Mouse (Mus musculus) ES-E14 (cell line): Measurements from ENCODE around the gene Ktn1. TPM values are rescaled to one million over a fixed set of nuclear protein-coding genes. Genes with fewer than 3 reads are reported as not detected.

ENCODE experiments used
- DNase-seq: peaks from one replicate; pipeline ENCODE4 v3.0.0-alpha.2; 2013; ENCODE audit warnings: low read depth, low spot score
- H3K27ac ChIP-seq: 2 replicates; pipeline ENCODE4 v1.5.1; 2012; ENCODE audit warnings: low read depth, mild to moderate bottlenecking, low read length, moderate library complexity, mixed read lengths; ENCODE audit not compliant: poor library complexity, insufficient read depth, severe bottlenecking
- H3K36me3 ChIP-seq: 2 replicates; pipeline ENCODE4 v1.6.1; 2012; ENCODE audit warnings: mild to moderate bottlenecking, low read length, moderate library complexity, mixed read lengths; ENCODE audit not compliant: control insufficient read depth, poor library complexity, insufficient read depth, severe bottlenecking
- H3K4me1 ChIP-seq, 2 experiments: fragments of 150-350 bp in 1 of 2; sonication (generic) in 1 of 2; 2 replicates each; pipeline ENCODE4 v1.6.1; 2012; ENCODE audit warnings: low read length in 2 of 2, mild to moderate bottlenecking in 1 of 2, mixed read lengths in 1 of 2; ENCODE audit not compliant: control insufficient read depth in 2 of 2, insufficient read depth in 2 of 2, poor library complexity in 1 of 2
- H3K4me3 ChIP-seq, 2 experiments: fragments of 150-350 bp in 1 of 2; sonication (generic) in 1 of 2; 2 replicates each; pipeline ENCODE4 v1.5.1; 2012; ENCODE audit warnings: low read length in 2 of 2, low read depth in 1 of 2, mild to moderate bottlenecking in 1 of 2, mixed read lengths in 1 of 2; ENCODE audit not compliant: insufficient read depth in 1 of 2, poor library complexity in 1 of 2, severe bottlenecking in 1 of 2
- H3K9ac ChIP-seq: 2 replicates; pipeline ENCODE4 v1.6.1; 2012; ENCODE audit warnings: low read depth, mild to moderate bottlenecking, low read length, mixed read lengths; ENCODE audit not compliant: poor library complexity, insufficient read depth, severe bottlenecking
- H3K9me3 ChIP-seq: fragments of 150-350 bp; sonication (generic); 2 replicates; pipeline ENCODE4 v1.6.1; 2012; ENCODE audit warnings: low read depth, mild to moderate bottlenecking, low read length; ENCODE audit not compliant: control insufficient read depth, insufficient read depth
- CHD2 ChIP-seq: IDR thresholded peaks from 2 replicates; pipeline ENCODE4 v1.6.1; 2014; ENCODE audit warnings: mild to moderate bottlenecking, low read depth, low read length, inconsistent platforms
- HCFC1 ChIP-seq: IDR thresholded peaks from 2 replicates; pipeline ENCODE4 v1.6.1; 2012; ENCODE audit warnings: low read length, inconsistent platforms, borderline replicate concordance; ENCODE audit not compliant: insufficient read depth
- MAFK ChIP-seq: IDR thresholded peaks from 2 replicates; pipeline ENCODE4 v1.6.1; 2014; ENCODE audit warnings: mild to moderate bottlenecking, low read depth, low read length, inconsistent platforms; ENCODE audit not compliant: insufficient read depth
- ZC3H11A ChIP-seq: IDR thresholded peaks from 2 replicates; pipeline ENCODE4 v1.6.1; 2012; ENCODE audit warnings: low read depth, mild to moderate bottlenecking, inconsistent platforms, low read length, borderline replicate concordance
- ZNF384 ChIP-seq: IDR thresholded peaks from 2 replicates; pipeline ENCODE4 v1.6.1; 2012; ENCODE audit warnings: low read depth, low read length, inconsistent platforms
- in situ Hi-C, 2 experiments: fragments of 600-800 bp; cut with MboI; formaldehyde crosslinking; loops; one replicate each; pipeline ENCODE4 v1.15.1; 2025; ENCODE audit warnings: low sequenced_read_pairs in 2 of 2, inconsistent platforms in 1 of 2; ENCODE audit not compliant: unreplicated experiment in 2 of 2
- total RNA-seq: library from RNA; depleted of rRNA; stranded (reverse); fragments of 300-350 nt; gene quantifications from 2 replicates; pipeline ENCODE4 v1.2.3, GENCODE M21; 2012

Ktn1 gene
- total RNA-seq, 1 experiment: 87.6 TPM

- TF ChIP-seq CHD2 (no peak), ZC3H11A (no peak), MAFK (no peak), ZNF384 (no peak), HCFC1 (no peak)
- in situ Hi-C loops: loop anchor here in 1 of 2 experiments (25.0 kb wide), 1 partner anchor 97 kb away; no protein-coding TSS in a partner anchor
- Histone ChIP-seq H3K4me1 (0 out of 4 replicates have a peak, but pooled peaks cover 0 to 2% of the 10 kb centered on the region in 2 experiments), H3K27ac (no peak overlapping the region), H3K4me3 (no peak overlapping the region), H3K9me3 (no peaks in the 10 kb centered on the region), H3K9ac (no peak overlapping the region), H3K36me3 (peaks cover 8% of the 10 kb centered on the region)
- DNase-seq: no peak
These were observed 17.0 kb downstream of the Ktn1 start for GRCm38 (mm10) chr14:47665061-47665778.

GRCm38 (mm10) chr14:47668096-47668495 is 19.8 kb downstream of the Ktn1 start:
- in situ Hi-C loops: loop anchor here in 1 of 2 experiments (25.0 kb wide), 1 partner anchor 94 kb away; no protein-coding TSS in a partner anchor
- no peaks in the 10 kb centered on the region for H3K9me3 ChIP-seq
- H3K4me1 ChIP-seq: 0 out of 4 replicates have a peak, but pooled peaks cover 0 to 2% of the 10 kb centered on the region in 2 experiments
- H3K36me3 ChIP-seq: peaks cover 9% of the 10 kb centered on the region
- H3K4me3 ChIP-seq: no peak overlapping the region
- H3K9ac ChIP-seq: no peak overlapping the region
- TF ChIP-seq ZC3H11A (no peak), HCFC1 (no peak), MAFK (no peak), ZNF384 (no peak), CHD2 (no peak)
- H3K27ac ChIP-seq: no peak overlapping the region
- DNase-seq: no peak

GRCm38 (mm10) chr14:47682886-47683285 is 34.6 kb downstream of the Ktn1 start:
- H3K4me3 ChIP-seq: no peak overlapping the region
- H3K4me1 ChIP-seq: no peaks in the 10 kb centered on the region
- TF ChIP-seq CHD2 (no peak), ZC3H11A (no peak), ZNF384 (no peak), HCFC1 (no peak), MAFK (no peak)
- H3K27ac ChIP-seq: no peak overlapping the region
- no peak overlapping the region for H3K9ac ChIP-seq
- no peaks in the 10 kb centered on the region for H3K9me3 ChIP-seq
- peaks cover 32% of the 10 kb centered on the region for H3K36me3 ChIP-seq
- in situ Hi-C loops: no loop called here
- no peak for DNase-seq

GRCm38 (mm10) chr14:47684579-47684978 is 36.3 kb downstream of the Ktn1 start:
- Histone ChIP-seq H3K9ac (no peak overlapping the region), H3K36me3 (peaks cover 29% of the 10 kb centered on the region), H3K9me3 (no peaks in the 10 kb centered on the region), H3K27ac (no peak overlapping the region), H3K4me1 (no peaks in the 10 kb centered on the region), H3K4me3 (no peak overlapping the region)
- TF ChIP-seq MAFK: no peak
- TF ChIP-seq CHD2: no peak
- no peak for TF ChIP-seq HCFC1
- TF ChIP-seq ZNF384: no peak
- no peak for TF ChIP-seq ZC3H11A
- in situ Hi-C loops: no loop called here
- no peak for DNase-seq
